Mouse (Mus musculus) stomach, postnatal 0 days (tissue): ENCODE data around the gene Igf1.

ENCODE experiments used
- CTCF ChIP-seq: IDR thresholded peaks from 2 replicates; pipeline ENCODE4 v1.5.1; 2016; ENCODE audit warnings: antibody characterized with exemption, low read depth, mild to moderate bottlenecking, moderate library complexity
- EP300 ChIP-seq: optimal IDR thresholded peaks from 2 replicates; pipeline ENCODE3; 2016; ENCODE audit warnings: antibody characterized with exemption

DNA sequence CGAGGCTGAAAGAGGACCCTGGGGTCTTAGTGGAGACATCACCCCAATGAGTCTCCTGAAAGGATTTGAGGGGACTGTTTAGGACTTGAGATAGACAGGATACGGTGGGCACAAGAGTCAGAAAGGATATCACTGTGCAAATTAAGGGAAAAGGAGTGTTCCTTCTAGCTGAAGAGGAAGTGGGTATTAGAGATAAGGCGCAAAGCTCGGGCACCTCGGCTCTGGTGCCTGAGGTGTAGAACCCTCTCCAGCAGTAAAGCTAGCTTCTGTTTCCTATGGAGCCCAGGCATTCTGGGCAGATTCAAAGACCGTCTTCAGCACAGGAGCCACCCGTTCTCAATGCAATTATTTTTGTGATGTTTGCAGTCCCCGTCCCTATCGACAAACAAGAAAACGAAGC is 56.9 kb downstream of the Igf1 start:
- no peak for TF ChIP-seq CTCF
- TF ChIP-seq EP300 = no peak
